Comparison of ENCODE assay signal across 19 mouse cellular contexts in genomic region chr4:138636146-138636511, GRCm38 (mm10). TPM values are rescaled to one million over a fixed set of nuclear protein-coding genes. Genes with fewer than 3 reads are reported as not detected.
DNase-seq lines count a peak whose midpoint lies in the region; ATAC-seq lines count a peak whose summit lies in the region.
"Had no signal": no experiment of that assay in that cellular context is flagged by ENCODE, and none has a peak within 500 bp of the region (broad histone marks: within the 10 kb centered on the region; RNA-seq: fewer than 3 reads in every experiment).

No protein-coding gene starts in this region.

- H3K36me3 ChIP-seq in neural tube, embryonic 12.5 days: no peaks in the 10 kb centered on the region
- no peaks in the 10 kb centered on the region for H3K36me3 ChIP-seq in hindbrain, embryonic 14.5 days (replicated peaks; ENCODE audit: control insufficient read depth, insufficient read depth)
- H3K36me3 ChIP-seq in midbrain, embryonic 16.5 days (ENCODE audit: control insufficient read depth, insufficient read depth, low read length): no peaks in the 10 kb centered on the region
- H3K36me3 ChIP-seq in intestine, embryonic 16.5 days (ENCODE audit: control insufficient read depth, insufficient read depth, low read length): no peaks in the 10 kb centered on the region
- H3K36me3 ChIP-seq: heart, embryonic 13.5 days; stomach, embryonic 15.5 days had no signal

- peaks cover 19% of the 10 kb centered on the region for H3K4me1 ChIP-seq in neural tube, embryonic 12.5 days
- peaks cover 10% of the 10 kb centered on the region for H3K4me1 ChIP-seq in hindbrain, embryonic 14.5 days (replicated peaks; ENCODE audit: control insufficient read depth, insufficient read depth, low read length)
- peaks cover 17% of the 10 kb centered on the region for H3K4me1 ChIP-seq in midbrain, embryonic 16.5 days (ENCODE audit: control insufficient read depth, insufficient read depth, low read length)
- H3K4me1 ChIP-seq in intestine, embryonic 16.5 days (ENCODE audit: control insufficient read depth, insufficient read depth, low read length): peaks cover 3% of the 10 kb centered on the region; the same call in 1 of the 2 replicates

- no peaks in the 10 kb centered on the region for H3K27me3 ChIP-seq in neural tube, embryonic 12.5 days (replicated peaks)
- H3K27me3 ChIP-seq in hindbrain, embryonic 14.5 days (ENCODE audit: control insufficient read depth, insufficient read depth, low read length): no peaks in the 10 kb centered on the region
- no peaks in the 10 kb centered on the region for H3K27me3 ChIP-seq in midbrain, embryonic 16.5 days (ENCODE audit: control insufficient read depth, insufficient read depth, low read depth, low read length)
- no peaks in the 10 kb centered on the region for H3K27me3 ChIP-seq in intestine, embryonic 16.5 days (replicated peaks; ENCODE audit: control insufficient read depth, insufficient read depth, low read length)
- H3K27me3 ChIP-seq: stomach, embryonic 15.5 days had no signal

- WGBS in neural tube, embryonic 12.5 days: 60% methylated on average over 4 of the region's 4 CpGs
- 50% methylated on average over 4 of the region's 4 CpGs for WGBS in hindbrain, embryonic 14.5 days
- WGBS in midbrain, embryonic 16.5 days: 59% methylated on average over 4 of the region's 4 CpGs
- 45% methylated on average over 4 of the region's 4 CpGs for WGBS in intestine, embryonic 16.5 days

- ATAC-seq in neural tube, embryonic 12.5 days (ENCODE audit: low FRiP score, low read depth): peak; percentile 29; the same call in 1 of the 2 replicates
- no peak for ATAC-seq in hindbrain, embryonic 14.5 days (ENCODE audit: low FRiP score)
- ATAC-seq in midbrain, embryonic 16.5 days: no peak
- ATAC-seq in intestine, embryonic 16.5 days: no peak
- ATAC-seq: lung, postnatal 0 days had no signal

- no peak for DNase-seq in neural tube, embryonic 10.5 days (ENCODE audit: extremely low spot score, low spot score)
- DNase-seq in hindbrain, embryonic 14.5 days (ENCODE audit: low spot score): no peak
- DNase-seq in spleen, adult 18-20 months: no peak
- DNase-seq in embryo, embryonic 9.5 days (ENCODE audit: extremely low spot score): no peak
- DNase-seq: cerebellum, adult 2 months; cerebellum, postnatal 36 days; layer of hippocampus, postnatal 36 days; right cerebral cortex, postnatal 14 days; thymus, adult 18-20 months had no signal

- H3K4me2 ChIP-seq in neural tube, embryonic 12.5 days (replicated peaks): peak overlapping the region; percentile 31
- peak overlapping the region; percentile 24; the same call in 1 of the 2 replicates for H3K4me2 ChIP-seq in hindbrain, embryonic 14.5 days (replicated peaks)
- peak overlapping the region; percentile 39; the same call in 1 of the 2 replicates for H3K4me2 ChIP-seq in midbrain, embryonic 16.5 days (ENCODE audit: low read length)
- H3K4me2 ChIP-seq in intestine, embryonic 16.5 days (ENCODE audit: low read depth, low read length): no peak overlapping the region
- H3K4me2 ChIP-seq: heart, embryonic 13.5 days; stomach, embryonic 15.5 days had no signal

- no peak overlapping the region for H3K27ac ChIP-seq in neural tube, embryonic 12.5 days
- H3K27ac ChIP-seq in hindbrain, embryonic 14.5 days: no peak overlapping the region
- H3K27ac ChIP-seq in midbrain, embryonic 16.5 days (ENCODE audit: low read length): peak overlapping the region; percentile 61; the same call in 1 of the 2 replicates
- no peak overlapping the region for H3K27ac ChIP-seq in intestine, embryonic 16.5 days (ENCODE audit: low read length)
- H3K27ac ChIP-seq: heart, embryonic 13.5 days; kidney, postnatal 0 days; layer of hippocampus, adult 2 months; liver, embryonic 14.5 days; stomach, embryonic 15.5 days had no signal

- H3K9ac ChIP-seq in neural tube, embryonic 12.5 days: no peak overlapping the region
- H3K9ac ChIP-seq in hindbrain, embryonic 14.5 days: peak overlapping the region; percentile 7; the same call in 1 of the 2 replicates
- H3K9ac ChIP-seq in midbrain, embryonic 16.5 days (ENCODE audit: low read depth, low read length): no peak overlapping the region
- H3K9ac ChIP-seq in intestine, embryonic 16.5 days (ENCODE audit: low read depth, low read length): no peak overlapping the region
- H3K9ac ChIP-seq: heart, embryonic 13.5 days; liver, embryonic 14.5 days; stomach, embryonic 15.5 days had no signal

- no peak overlapping the region for H3K4me3 ChIP-seq in neural tube, embryonic 12.5 days
- H3K4me3 ChIP-seq in hindbrain, embryonic 14.5 days (replicated peaks; ENCODE audit: low read length): no peak overlapping the region
- no peak overlapping the region for H3K4me3 ChIP-seq in midbrain, embryonic 16.5 days (ENCODE audit: low read depth, low read length)
- no peak overlapping the region for H3K4me3 ChIP-seq in intestine, embryonic 16.5 days (ENCODE audit: low read length)
- H3K4me3 ChIP-seq: heart, embryonic 13.5 days; stomach, embryonic 15.5 days had no signal

- no peaks in the 10 kb centered on the region for H3K9me3 ChIP-seq in neural tube, embryonic 12.5 days
- no peaks in the 10 kb centered on the region for H3K9me3 ChIP-seq in hindbrain, embryonic 14.5 days (ENCODE audit: control insufficient read depth, low read length)
- no peaks in the 10 kb centered on the region for H3K9me3 ChIP-seq in midbrain, embryonic 16.5 days (replicated peaks; ENCODE audit: control insufficient read depth, low read length, poor library complexity, severe bottlenecking)
- no peaks in the 10 kb centered on the region for H3K9me3 ChIP-seq in intestine, embryonic 16.5 days (ENCODE audit: control insufficient read depth, low read length)
- H3K9me3 ChIP-seq: heart, embryonic 13.5 days; stomach, embryonic 15.5 days had no signal

RNA-seq across cellular contexts. Expression of gene Vwa5b1, which starts 0.4 kb away (rescaled TPM):
- 0.29 and 0.68 TPM in 2 replicates for polyA plus RNA-seq in neural tube, embryonic 12.5 days (2016; fragmentation: Nextera tagmentation; extraction: Ambion mirVana)
- polyA plus RNA-seq in hindbrain, embryonic 14.5 days (2014; fragmentation: Nextera tagmentation; extraction: Ambion mirVana): 1.2 and 2.0 TPM in 2 replicates
- 2.3 and 2.8 TPM in 2 replicates for polyA plus RNA-seq in midbrain, embryonic 16.5 days (2015; fragmentation: Nextera tagmentation; extraction: Ambion mirVana)
- 0.11 and 0.23 TPM in 2 replicates for polyA plus RNA-seq in intestine, embryonic 16.5 days (2015; fragmentation: Nextera tagmentation; extraction: Ambion mirVana)
- polyA plus RNA-seq: heart, embryonic 13.5 days; liver, embryonic 14.5 days; spleen, adult 2 months had no signal
